Mouse (Mus musculus) kidney, embryonic 14.5 days (tissue): ENCODE results near the gene Daam1. TPM values are rescaled to one million over a fixed set of nuclear protein-coding genes. Genes with fewer than 3 reads are reported as not detected.

Experiments
- ATAC-seq: fragments of 200-750 bp; cut with Nextera tagmentation; 2 replicates; pipeline ENCODE4 v1.8.0; 2017; ENCODE audit warnings: moderate number of reproducible peaks, mild to moderate bottlenecking, moderate TSS enrichment, moderate library complexity; ENCODE audit not compliant: low FRiP score, low TSS enrichment
- H3K27ac ChIP-seq: fragments of 300-500 bp; sonication (generic); 2 replicates; pipeline ENCODE4 v1.5.1; 2014; ENCODE audit warnings: low read depth, mild to moderate bottlenecking, low read length, moderate library complexity, mixed read lengths
- H3K27me3 ChIP-seq: fragments of 300-500 bp; sonication (generic); 2 replicates; pipeline ENCODE4 v1.6.1; 2014; ENCODE audit warnings: mild to moderate bottlenecking, low read length; ENCODE audit not compliant: control insufficient read depth, insufficient read depth
- H3K36me3 ChIP-seq: fragments of 300-500 bp; sonication (generic); 2 replicates; pipeline ENCODE4 v1.6.1; 2014; ENCODE audit warnings: low read length, mixed read lengths; ENCODE audit not compliant: control insufficient read depth, insufficient read depth
- H3K4me1 ChIP-seq: fragments of 300-500 bp; sonication (generic); 2 replicates; pipeline ENCODE4 v1.6.1; 2014; ENCODE audit warnings: low read length, mixed read lengths; ENCODE audit not compliant: control insufficient read depth, insufficient read depth
- H3K4me2 ChIP-seq: fragments of 300-500 bp; sonication (generic); replicated peaks from 2 replicates; pipeline ENCODE4 v1.6.1; 2014; ENCODE audit warnings: low read depth, mild to moderate bottlenecking, low read length
- H3K4me3 ChIP-seq: fragments of 300-500 bp; sonication (generic); 2 replicates; pipeline ENCODE4 v1.5.1; 2014; ENCODE audit warnings: mild to moderate bottlenecking, low read length
- H3K9ac ChIP-seq: fragments of 300-500 bp; sonication (generic); 2 replicates; pipeline ENCODE4 v1.6.1; 2014; ENCODE audit warnings: low read depth, mild to moderate bottlenecking, low read length, moderate library complexity
- H3K9me3 ChIP-seq: fragments of 300-500 bp; sonication (generic); 2 replicates; pipeline ENCODE4 v1.6.1; 2016; ENCODE audit warnings: low read length; ENCODE audit not compliant: control insufficient read depth
- WGBS: fragments of 180-500 bp; shearing (Covaris S2); extraction: QIAGEN DNeasy Blood & Tissue Kit; methylation state at CpG from one replicate; pipeline ENCODE4 v1.1.7; 2014; 5-methylcytosine and 5-hydroxymethylcytosine counted together
- polyA plus RNA-seq: library from polyadenylated mRNA; unstranded; fragments of >200 nt; fragmentation: Nextera tagmentation; extraction: Ambion mirVana; gene quantifications from 2 replicates; pipeline ENCODE4 v1.2.1, GENCODE M21; 2014

The Daam1 gene
- polyA plus RNA-seq, 1 experiment from 2014 or later: 13.0 TPM

DNA sequence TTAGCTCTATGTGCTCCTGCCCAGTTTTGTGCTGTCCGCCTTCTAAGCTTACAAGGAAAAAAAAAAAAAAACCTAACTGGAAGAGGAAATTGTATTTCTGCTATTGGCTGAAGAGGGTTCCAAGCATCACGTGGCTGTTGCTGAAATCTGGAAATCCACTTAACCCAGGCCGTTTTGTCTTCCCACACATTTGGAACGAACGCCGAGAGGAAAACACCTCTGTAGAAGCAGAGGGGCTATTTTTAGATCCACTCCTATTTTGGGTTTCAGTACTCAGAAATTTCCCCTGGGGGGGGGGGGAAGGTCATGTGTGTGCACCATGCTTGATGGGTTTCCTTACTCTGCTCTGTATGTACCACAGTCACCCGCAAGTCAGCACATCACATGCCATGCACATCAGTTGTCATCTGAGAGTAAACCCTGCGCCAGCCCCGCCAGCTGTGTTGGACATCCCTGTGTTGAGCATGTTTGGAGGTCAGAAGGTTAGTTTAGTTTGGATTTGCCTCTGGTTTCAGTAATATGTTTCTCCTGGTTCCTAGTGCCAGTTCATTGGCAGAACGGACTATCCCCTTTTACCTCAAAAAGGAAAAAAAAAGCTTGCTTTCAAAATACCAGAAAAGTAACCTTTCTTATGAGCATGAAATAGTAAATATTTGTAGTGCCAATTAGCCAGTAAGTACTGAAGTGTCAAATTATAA, 33.1 kb downstream of the Daam1 start:
- Histone ChIP-seq H3K27ac (no peak overlapping the region), H3K36me3 (no peaks in the 10 kb centered on the region), H3K4me3 (no peak overlapping the region), H3K9me3 (no peaks in the 10 kb centered on the region), H3K4me2 (peak overlapping the region; percentile 24; the same call in 1 of the 2 replicates), H3K9ac (no peak overlapping the region), H3K4me1 (peaks cover 15% of the 10 kb centered on the region; the same call in 1 of the 2 replicates), H3K27me3 (no peaks in the 10 kb centered on the region)
- WGBS: 41% methylated on average over 10 of the region's 10 CpGs
- ATAC-seq: no peak

DNA sequence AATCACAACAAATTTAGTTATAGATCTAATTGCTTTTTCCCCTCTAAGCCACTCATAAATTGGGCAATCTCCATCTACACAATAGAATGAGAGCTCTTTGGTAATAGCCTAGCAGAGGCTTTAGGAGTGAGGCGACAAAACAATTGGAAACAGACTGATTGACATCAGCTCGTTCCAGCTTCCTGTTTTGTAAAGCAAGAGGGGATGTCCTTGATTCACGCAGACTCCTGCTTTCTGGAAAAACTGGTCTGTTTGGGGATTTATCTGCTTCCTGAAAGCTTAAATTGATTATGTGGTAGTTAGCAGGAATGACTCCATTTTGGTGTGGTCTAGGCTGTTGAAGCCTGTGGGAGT, 33.6 kb downstream of the Daam1 start:
- no peak overlapping the region for H3K4me3 ChIP-seq
- no peaks in the 10 kb centered on the region for H3K36me3 ChIP-seq
- peaks cover 15% of the 10 kb centered on the region; the same call in 1 of the 2 replicates for H3K4me1 ChIP-seq
- no peak overlapping the region for H3K27ac ChIP-seq
- no peak overlapping the region for H3K4me2 ChIP-seq
- H3K9ac ChIP-seq: no peak overlapping the region
- H3K27me3 ChIP-seq: no peaks in the 10 kb centered on the region
- ATAC-seq: no peak
- no peaks in the 10 kb centered on the region for H3K9me3 ChIP-seq
- WGBS: 43% methylated on average over 3 of the region's 3 CpGs

DNA sequence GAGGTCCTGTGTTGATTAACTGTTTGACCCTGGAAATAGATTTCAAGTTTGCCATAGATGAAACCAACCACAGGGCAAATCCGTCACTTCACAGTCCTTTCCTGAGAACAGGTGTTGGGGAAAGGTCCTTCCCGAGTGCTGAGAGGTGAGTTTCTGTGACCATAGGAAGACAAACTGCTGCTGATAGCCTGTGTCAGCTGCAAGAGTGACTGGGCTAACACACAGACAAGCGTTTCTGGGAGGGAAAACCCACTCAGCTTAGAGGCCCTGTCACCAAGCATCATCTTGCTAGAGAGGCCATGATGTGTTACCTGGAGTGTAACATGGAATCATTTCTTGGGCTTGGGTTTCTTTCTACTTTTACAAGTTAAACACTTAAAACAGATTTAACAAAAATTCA, 35.1 kb downstream of the Daam1 start:
- H3K9me3 ChIP-seq: no peaks in the 10 kb centered on the region
- H3K4me3 ChIP-seq: no peak overlapping the region
- H3K4me1 ChIP-seq: peaks cover 19% of the 10 kb centered on the region; the same call in 1 of the 2 replicates
- H3K27ac ChIP-seq: no peak overlapping the region
- 80% methylated on average over 3 of the region's 3 CpGs for WGBS
- H3K9ac ChIP-seq: no peak overlapping the region
- no peak for ATAC-seq
- H3K4me2 ChIP-seq: no peak overlapping the region
- no peaks in the 10 kb centered on the region for H3K27me3 ChIP-seq
- no peaks in the 10 kb centered on the region for H3K36me3 ChIP-seq

DNA sequence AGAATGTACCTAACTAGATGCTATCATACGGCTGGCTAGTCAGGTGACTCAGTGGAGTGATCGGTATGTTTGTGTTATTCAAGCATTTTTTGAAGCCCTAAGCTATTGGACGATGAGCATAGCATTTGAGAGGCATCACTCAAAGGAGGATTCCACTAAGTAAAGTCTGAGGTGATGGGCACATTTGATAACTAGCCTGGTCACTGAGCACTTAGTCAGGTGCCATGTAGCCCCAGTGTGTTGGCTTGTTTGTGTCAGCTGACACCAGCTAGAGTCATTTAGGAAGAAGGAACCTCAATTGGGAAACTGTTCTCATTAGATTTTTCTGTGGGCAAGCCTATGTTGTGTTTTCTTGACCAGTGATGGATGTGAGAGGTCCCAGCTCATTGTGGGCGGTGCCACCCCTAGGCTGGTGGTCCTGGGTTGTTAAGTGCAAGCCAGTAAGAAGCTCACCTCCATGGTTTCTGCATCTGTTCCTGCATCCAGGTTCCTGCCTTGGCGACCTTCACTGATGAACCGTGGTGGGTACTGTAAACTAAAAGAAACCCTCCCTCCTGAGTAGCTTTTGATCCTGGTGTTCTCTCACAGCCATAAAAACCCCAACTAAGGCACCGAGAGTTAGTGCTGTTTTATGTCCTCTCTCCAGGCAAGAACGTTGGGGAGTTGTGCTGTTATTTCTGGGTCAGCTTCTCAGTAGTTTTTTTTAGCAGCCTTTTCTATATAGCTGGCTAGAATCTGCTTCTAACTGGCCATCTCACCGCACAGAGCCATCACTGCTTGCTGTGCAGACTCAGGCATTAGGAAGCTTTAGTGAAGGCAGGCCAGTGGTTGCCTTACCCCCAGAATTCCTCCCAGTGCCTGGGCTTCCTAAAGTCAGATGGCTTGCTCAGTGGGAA, 36.7 kb downstream of the Daam1 start:
- 38% methylated on average over 9 of the region's 9 CpGs for WGBS
- Histone ChIP-seq H3K27ac (no peak overlapping the region), H3K4me3 (no peak overlapping the region), H3K4me1 (peaks cover 19% of the 10 kb centered on the region; the same call in 1 of the 2 replicates), H3K36me3 (no peaks in the 10 kb centered on the region), H3K27me3 (no peaks in the 10 kb centered on the region), H3K9ac (no peak overlapping the region), H3K4me2 (no peak overlapping the region), H3K9me3 (no peaks in the 10 kb centered on the region)
- ATAC-seq: peak; percentile 90

DNA sequence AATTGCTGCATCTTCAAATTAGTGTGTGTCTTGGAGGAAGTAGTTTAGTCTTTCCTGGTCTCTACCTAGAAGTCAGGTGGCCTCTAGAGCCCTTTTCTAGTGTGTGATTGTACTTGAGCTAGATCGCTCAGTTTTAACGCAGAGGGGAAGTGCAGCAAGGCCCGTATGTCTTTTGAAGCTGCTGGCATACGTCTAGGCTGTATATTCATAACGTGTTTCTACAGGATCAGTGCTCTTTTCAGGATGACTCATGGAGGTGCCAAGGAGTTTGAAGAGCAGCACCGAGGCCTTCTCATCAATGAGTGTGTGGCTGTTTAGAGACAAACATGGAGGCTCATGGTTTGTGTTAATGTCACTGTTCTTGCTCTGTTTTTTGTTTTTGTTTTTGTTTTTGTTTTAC, 39.8 kb downstream of the Daam1 start:
- Histone ChIP-seq H3K27ac (no peak overlapping the region), H3K4me2 (no peak overlapping the region), H3K4me3 (no peak overlapping the region), H3K4me1 (peaks cover 19% of the 10 kb centered on the region; the same call in 1 of the 2 replicates), H3K9me3 (no peaks in the 10 kb centered on the region), H3K27me3 (no peaks in the 10 kb centered on the region), H3K36me3 (no peaks in the 10 kb centered on the region), H3K9ac (no peak overlapping the region)
- 86% methylated on average over 6 of the region's 6 CpGs for WGBS
- ATAC-seq: no peak

DNA sequence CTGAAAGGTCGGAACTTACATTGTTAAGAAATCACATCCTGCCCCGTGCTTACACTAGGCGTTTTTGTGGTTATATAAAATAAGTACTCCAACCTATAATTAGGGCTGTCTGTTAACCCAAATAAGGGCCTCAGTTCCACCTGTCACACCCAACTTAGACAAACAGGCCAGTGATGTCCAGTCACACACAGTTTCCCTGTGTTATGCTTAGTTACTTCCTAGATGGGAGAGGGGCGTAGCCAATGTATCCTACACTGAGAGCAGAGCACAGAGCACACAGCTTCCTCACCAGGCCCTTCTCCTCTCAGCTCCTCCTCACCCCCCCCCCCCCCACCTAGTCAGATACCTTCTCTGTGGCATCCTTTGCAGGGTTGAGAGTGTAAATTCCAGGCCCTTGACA, 41.5 kb downstream of the Daam1 start:
- H3K36me3 ChIP-seq: no peaks in the 10 kb centered on the region
- no peak for ATAC-seq
- H3K4me3 ChIP-seq: no peak overlapping the region
- 84% methylated on average over 4 of the region's 4 CpGs for WGBS
- H3K9me3 ChIP-seq: no peaks in the 10 kb centered on the region
- H3K9ac ChIP-seq: no peak overlapping the region
- no peak overlapping the region for H3K4me2 ChIP-seq
- H3K27me3 ChIP-seq: no peaks in the 10 kb centered on the region
- H3K27ac ChIP-seq: no peak overlapping the region
- H3K4me1 ChIP-seq: peaks cover 11% of the 10 kb centered on the region; the same call in 1 of the 2 replicates

DNA sequence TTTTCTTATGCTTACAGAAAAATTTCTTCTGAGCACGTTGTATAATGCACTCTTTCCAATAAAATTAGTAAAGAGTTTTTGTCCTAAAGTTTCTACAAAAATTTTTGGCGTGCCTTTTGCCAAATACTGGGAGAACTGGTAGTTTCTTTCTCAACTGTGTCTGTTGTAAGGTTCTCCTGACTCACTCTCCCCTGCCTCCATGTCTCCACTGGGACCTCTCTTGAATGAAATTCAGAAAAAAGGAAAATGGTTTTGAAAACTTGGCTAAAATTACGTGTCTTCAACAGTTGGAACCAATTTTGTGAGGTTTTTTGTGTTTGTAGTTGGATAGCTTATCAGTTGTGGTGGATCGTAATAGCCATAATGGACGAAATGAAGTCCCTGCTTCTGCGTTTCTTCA, 43.7 kb downstream of the Daam1 start:
- no peaks in the 10 kb centered on the region for H3K9me3 ChIP-seq
- no peaks in the 10 kb centered on the region for H3K27me3 ChIP-seq
- 90% methylated on average over 6 of the region's 6 CpGs for WGBS
- no peak overlapping the region for H3K27ac ChIP-seq
- H3K36me3 ChIP-seq: no peaks in the 10 kb centered on the region
- no peak overlapping the region for H3K4me3 ChIP-seq
- no peak overlapping the region for H3K4me2 ChIP-seq
- no peak overlapping the region for H3K9ac ChIP-seq
- H3K4me1 ChIP-seq: peaks cover 10% of the 10 kb centered on the region
- ATAC-seq: no peak

DNA sequence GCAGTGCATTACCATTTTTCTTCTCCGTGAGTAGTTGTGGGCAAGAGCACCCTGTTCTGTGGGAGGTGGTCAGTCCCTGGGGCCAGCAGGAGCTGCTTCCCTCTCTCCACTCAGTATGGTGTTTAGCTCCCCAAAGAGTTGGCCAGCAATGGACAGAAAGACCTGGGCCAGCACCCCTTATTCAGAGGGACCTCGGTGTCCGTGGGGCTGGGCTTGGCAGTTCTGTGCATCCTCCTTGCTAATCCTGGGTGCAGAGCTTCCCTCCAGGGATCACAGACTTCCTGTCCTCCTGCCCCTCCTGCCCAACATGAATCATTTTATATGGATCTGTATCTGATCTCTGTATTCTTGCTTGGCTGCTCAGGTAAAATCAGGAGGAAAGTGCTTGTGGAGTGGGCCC, 44.1 kb downstream of the Daam1 start:
- Histone ChIP-seq H3K27ac (0 out of 2 replicates have a peak overlapping the region, but pooled peaks have one; percentile 42), H3K4me1 (peaks cover 10% of the 10 kb centered on the region), H3K27me3 (no peaks in the 10 kb centered on the region), H3K4me2 (no peak overlapping the region), H3K4me3 (no peak overlapping the region), H3K36me3 (no peaks in the 10 kb centered on the region), H3K9me3 (no peaks in the 10 kb centered on the region), H3K9ac (no peak overlapping the region)
- ATAC-seq: no peak
- 75% methylated on average over 3 of the region's 3 CpGs for WGBS
